Mouse (Mus musculus) megakaryocyte progenitor cell, adult 5-6 weeks (primary cell): Measurements from ENCODE around the gene Tcea3. TPM values are rescaled to one million over a fixed set of nuclear protein-coding genes. Genes with fewer than 3 reads are reported as not detected.
A peak's percentile ranks its signal among the peaks of the same experiment; 100 is the strongest.

Experiments used
- ATAC-seq: replicated peaks from 2 replicates; pipeline ENCODE4 v1.8.0; 2016; ENCODE audit warnings: mild to moderate bottlenecking, moderate TSS enrichment, inconsistent platforms; ENCODE audit not compliant: poor library complexity
- total RNA-seq, 2 experiments: library from RNA; stranded (forward) in 1 of 2; stranded (reverse) in 1 of 2; fragments of 157-497, 149-512 nt in 1 of 2; fragments of 200-1000 nt in 1 of 2; gene quantifications; 2 replicates each; pipeline versions ENCODE4 v1.2.3 to v1.2.4; 2015 to 2017

Gene Tcea3
- total RNA-seq (2015) (0.10 TPM in 1 of 2 replicates, not detected in the other), total RNA-seq (2017) (0.33 and 0.41 TPM in 2 replicates)

DNA sequence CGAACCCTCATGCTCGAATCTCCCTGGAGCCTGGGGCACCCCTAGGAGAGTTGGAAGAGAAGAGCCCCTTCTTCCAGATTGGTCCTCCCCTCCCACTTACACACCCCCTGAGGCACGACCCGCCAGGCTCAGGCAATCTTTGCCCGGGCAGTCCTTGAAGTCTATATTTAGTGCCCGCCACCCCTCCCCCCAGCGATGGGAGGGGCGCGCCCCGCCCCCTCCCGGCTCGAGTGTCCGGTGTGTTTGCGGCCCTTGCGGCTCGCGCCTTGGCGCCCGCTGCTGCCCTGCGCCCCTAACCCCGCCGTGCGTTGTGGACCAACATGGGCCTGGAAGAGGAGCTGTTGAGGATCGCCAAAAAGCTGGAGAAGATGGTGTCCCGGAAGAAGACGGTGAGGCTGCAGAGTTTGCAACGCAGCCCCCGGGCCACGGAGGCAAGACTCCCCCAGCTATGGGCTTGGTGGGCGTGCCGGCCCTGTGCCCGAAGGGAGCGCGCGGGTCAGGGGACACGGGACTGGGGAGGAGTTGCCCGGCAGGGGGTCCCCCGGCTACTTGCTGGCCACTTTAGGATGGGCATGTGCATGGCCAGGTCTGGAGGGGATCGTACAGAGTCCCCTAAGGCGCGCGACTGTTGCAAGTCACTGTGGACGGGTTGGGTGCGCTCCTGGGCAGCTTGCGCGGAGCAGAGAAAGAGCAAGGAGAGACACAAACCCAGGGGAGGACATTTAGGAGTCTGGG, at the start of gene Tcea3:
Gene Tcea3 (plus strand): TSS at position 1 of the 735 bp plus-strand sequence.
- ATAC-seq: no peak

DNA sequence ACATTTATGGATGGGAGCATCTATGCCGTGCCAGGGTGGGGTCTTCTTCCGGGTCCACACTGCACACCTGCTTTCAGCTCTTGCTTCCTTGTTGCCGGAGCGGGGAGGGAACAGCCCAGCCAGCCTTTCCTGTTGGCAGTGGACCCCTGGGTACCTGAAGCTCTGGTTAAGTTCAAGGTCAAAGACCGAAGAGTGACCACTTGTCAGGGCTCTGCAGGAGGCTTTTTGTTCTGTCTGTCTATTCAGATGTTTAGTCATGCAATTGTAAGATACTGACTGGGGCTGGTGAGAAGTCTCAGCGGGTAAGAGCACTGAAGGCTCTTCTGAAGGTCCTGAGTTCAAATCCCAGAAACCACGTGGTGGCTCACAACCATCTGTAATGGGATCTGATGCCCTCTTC, 48.7 kb upstream of the Tcea3 start:
- no peak for ATAC-seq

DNA sequence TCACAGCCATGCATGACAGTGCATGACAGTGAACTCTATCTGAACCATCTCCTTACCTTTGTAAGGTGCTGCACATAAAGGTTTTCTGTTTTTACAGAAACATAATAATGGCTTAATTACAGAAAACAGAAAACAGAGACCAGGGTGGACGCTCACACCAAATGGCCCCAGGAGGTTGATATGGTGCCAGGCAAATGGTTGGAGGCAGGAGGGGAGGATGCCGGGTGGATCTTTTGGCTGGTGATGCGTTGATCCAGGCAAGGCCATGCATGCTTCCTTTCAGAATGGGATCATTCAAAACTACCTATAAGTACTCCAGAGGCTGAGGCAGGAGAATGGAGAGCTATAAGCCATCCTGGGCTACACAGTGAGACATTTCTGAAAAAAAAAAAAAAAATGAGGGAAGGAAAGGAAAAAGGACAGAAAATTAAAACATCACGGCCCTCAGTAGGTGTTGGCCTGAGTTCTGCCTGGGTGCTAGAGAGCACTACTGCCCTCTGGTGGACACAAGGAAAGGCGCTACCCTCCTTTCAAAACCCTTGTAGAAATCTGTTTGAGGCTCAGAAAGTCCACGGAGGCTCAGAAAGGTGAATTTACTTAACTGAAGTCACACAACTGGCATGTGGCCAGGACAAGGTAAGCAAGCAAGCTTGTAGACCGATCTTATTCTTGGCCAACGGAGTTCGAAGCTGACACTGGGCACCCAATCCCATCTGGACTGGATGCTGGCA, 47.8 kb upstream of the Tcea3 start:
- ATAC-seq: peak; percentile 91

DNA sequence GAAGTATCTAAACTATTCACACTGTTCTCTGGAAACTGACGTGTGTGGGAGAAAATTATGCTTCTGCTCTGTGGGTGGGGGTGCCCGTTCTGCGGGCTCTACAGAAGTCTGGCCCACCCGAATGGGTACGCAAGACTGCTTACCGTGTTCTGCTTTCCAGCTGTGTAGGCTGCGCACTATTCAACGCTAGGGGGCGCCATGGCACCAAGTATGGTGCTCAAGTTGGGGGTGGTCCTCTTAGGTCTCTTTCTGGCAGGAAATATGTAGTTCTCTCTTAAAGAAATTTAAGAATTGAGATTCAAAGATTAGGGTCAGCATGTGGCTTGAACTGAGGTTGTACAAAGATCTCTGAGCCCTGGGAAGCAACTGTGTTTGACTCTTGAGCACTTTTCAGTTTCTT, 45.0 kb upstream of the Tcea3 start:
- ATAC-seq: peak; percentile 44

DNA sequence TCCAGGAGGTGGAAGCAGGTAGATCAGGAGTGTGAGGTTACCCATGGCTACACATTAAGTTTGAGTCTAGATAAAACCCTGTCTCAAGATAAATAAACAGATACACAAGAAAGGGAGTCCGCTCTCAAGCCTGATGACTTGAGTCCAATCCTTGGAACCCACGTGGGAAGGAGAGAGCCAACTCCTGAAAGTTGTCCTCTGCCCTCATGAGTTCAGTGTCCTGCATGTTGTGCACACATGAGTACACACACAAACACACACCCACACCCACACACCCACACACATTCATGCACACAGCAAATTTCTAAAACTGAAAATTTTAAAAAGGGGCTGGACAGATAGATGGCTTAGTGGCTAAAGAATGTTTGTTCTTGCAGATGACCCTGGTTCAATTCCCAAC, 42.8 kb upstream of the Tcea3 start:
- ATAC-seq: no peak

DNA sequence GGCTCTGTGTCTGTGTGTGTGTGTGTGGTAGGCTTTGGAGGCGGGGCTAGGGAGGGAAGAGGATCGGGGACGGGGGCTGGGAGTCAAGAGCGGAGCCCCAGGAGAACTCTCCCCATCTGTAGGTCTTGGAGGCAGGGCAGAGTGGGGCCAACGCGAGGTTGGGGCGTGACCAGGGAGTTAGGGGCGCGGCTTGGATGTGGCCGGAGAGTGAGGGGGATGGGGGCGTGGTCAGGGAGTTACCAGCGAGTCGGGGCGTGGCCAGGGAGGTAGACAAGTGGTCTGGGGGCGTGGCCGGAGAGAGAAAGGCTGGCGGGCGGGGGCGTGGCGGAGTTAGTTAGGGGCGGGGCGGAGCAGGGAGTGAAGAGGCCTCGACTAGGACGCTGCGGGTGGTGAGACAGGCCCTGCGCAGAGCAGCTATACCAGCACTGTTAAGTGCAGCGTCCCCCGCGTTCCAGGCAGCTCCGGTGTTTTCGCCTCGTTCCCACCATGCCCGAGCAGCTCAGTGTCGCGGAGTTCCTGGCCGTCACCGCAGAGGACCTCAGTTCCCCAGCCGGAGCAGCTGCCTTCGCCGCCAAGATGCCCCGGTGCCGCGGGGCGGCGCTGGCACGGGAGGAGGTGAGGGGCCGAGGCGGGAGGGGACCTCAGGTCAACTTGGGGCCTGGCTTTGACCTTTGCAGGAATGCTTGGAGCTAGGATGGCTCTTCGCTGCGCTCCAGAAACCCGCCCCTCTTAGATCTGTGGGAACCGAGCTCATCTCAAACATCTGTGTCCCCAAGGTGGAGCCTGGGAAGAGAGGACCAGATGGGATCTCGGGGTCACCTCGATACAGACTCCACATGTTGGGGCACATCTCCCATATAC, 41.3 kb upstream of the Tcea3 start, which contains the start of gene Asap3:
Gene Asap3 (plus strand): TSS at position 333 of the 861 bp plus-strand sequence.
- ATAC-seq: peak; percentile 95

DNA sequence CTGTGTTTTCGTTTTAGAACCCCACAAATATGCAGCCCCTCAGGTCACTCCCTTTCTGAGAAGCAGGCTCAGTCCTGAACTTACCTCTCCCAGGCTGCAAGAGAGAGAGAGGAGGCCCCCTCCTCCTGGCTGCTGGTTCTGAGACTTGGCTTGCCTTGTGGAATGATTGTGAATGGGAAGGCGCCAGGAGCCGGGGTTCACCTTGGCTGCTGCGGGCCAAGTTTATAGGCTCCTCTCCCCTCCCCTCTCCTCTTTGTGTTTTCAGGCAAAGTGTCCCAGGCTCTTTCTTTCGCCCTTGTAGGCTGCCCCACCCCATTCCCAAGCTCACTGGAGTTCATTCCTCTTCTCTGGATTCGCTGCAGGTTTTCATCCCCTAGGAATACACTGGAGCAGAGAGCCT, 40.6 kb upstream of the Tcea3 start:
- no peak for ATAC-seq

DNA sequence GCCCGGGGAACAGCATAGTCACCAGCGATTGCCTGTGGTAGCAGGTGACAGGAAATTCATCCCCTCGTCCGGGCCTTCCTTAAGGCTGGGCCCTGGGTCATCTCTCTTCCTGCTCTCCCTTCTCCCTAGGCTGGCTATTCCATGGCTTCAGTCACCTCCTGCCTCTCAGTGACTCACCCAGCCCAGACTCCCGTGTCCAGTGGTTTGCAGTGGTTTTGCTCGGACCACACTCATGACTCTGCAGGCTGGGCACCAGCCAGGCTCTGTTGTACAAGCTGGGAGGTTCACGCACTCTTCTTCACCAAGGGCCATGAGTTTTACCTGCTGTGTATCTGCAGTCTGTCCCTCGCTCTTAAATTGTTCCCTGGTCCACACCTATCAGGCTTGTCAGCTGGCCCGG, 36.6 kb upstream of the Tcea3 start:
- ATAC-seq: no peak

DNA sequence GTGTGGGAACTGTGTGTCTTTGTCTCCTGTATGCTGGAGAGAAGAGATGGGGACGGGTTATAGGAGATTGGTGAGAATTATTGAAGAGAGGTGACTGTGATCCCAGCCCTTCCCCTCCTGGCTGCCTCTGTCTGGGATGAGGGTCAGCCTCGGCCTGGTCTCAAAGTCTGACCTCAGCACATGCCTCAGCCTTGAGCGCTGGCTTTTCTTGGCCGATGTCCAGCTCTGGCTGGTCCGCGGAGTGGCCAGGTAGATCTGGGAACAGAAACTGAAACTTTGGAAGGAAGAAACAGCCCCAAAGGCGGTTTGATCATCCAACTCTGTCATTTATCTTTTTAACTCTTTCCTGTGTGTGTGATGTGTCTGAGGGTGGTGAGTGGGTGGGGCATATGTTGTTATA, 33.9 kb upstream of the Tcea3 start:
- no peak for ATAC-seq

DNA sequence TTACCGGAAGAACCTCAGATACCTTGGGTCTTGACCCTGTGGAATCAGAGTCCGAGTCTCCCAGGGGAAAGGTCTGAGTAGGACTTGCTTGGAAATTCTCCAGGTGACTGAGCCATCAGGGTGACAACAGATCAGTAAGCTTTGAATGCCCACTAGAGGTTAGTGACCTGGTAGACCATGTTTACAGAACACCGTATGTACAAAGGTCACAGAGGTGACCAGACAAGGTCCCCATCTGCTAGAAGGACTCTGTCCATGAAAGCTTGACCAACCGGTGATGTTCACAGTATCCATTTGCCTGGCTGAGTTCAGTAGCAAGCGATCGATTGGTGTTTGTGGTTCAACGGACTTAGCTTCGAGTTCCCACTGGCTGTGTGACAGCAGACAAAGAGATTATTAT, 32.7 kb upstream of the Tcea3 start:
- ATAC-seq: no peak

DNA sequence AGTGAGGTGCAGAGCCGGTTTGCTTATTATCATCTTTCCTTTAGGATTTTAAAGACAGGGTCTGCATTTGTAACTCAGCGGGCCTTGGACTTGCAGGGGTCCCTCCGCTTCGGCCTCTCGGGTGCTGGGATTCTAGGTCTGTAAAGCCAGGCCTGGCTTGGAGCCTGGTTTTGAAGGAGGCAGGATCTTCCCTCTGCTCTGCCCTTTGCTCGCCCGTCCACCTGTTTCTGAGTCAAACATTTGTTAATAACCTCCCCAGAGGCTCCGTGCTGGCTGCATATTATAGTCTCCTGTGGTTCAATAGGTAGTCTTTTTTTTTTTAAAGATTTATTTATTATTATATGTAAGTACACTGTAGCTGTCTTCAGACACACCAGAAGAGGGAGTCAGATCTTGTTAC, 32.0 kb upstream of the Tcea3 start:
- ATAC-seq: no peak

DNA sequence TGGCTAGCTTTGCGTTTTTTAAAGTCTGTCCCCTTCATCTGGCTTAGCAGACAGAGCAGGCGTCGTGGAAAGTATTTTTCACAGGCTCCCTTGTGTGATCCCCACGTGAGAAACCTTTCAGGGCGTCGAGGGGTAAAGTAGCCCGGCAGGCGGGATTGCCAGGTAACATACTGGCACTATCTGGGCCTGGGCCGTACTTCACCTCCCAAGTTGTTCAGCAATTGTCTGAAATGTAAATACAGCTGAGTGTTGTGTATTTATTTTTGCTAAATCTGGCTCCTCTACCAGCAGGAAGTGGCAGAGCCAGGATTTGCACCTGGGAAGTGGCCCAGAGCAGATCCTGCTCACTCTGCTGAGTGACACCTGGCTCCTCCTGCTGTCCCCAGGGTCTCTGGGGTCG, 30.5 kb upstream of the Tcea3 start:
- ATAC-seq: no peak

DNA sequence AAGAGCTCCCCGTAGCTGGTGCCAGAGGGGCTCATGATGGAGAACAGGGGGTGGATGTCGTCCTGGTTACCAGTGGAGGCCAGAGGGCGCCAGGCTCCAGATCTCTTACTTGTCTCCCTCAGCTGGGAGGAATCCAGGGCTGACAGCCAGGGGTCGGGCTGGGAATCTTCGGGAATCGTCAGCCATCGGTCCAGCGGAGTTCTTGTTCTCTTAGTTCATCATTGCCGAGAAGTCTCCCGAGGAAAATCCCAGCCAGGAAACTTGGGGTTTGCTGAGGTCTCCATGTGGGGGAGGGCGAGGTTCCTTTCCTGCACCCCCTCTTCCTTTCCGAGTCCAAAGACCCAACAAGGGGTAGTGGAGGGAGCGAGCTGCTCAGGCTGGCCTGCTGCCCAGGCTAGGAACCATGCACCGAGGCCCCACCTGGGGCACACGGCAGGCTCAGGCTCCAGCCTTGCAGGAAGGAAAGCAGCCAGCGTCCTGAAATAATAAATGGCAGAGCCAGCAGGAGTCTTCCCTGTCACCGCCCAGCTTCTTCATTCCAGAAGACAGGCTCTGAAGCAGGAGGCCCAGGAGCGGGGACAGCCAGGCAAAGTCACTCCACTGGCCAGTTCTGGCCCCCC, 28.8 kb upstream of the Tcea3 start:
- ATAC-seq: no peak

DNA sequence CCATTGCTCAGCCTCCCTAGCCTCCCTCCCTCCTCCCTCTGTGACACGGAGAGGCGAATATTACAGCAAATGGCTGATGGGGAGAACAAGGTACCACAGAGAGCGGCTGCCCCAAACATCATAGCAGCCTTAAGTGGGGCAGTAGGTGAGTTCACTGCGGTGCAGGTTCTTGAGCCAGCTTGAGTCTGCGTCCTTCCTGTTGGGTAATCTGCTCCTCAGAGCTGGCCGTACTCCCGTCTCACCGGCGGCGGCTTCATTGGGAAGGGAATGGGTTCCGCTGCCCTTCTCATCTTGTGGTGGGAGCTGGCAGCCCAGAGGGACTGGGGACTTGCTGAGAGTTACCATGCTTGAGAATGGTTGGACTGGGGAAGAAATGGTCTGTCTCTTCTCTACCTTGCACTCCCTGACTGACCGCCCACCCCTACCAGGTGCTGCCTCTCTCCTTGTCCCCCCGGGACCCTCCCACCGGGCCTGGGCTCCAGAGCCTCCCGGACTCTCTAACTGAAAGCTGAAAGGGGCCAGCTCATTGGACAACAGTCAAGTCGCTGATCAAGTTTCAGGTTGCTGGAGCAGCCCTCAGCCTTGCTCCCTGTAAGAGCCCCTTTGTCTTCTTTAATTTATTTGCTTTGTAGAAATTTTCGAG, 27.3 kb upstream of the Tcea3 start:
- ATAC-seq: no peak

DNA sequence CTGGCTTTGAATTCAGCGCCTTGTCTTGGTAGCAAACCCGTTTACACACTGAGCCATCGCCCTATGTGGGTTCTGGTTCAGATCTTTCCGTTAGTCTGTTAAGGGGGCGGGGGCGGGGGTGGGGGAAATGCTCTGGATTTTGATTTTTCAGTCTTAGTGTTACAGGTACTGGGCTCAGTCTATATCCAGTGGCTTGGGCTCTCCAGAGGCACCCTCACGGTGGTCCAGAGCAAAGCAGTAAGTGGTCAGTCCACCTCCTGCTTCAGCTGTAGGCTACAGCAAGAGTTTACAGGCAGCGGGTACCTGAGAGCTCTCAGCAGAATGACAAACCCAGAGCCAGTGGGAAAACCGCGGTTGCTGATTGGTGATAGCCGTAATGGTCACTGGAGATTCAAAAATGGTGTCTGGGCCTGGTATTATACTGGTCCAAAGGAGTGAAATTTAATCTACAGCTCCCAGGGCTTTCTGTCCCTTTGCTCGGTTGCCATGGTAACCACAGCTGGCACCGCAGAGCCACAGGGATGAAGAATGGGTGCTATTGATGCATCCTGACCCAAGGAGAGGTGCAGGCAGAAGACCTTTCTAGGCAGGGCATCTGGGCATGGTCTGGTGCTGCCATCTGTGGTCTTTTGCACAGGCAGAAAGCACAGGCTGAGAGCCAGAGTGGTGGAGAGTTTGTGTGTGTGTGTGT, 23.8 kb upstream of the Tcea3 start:
- ATAC-seq: no peak

DNA sequence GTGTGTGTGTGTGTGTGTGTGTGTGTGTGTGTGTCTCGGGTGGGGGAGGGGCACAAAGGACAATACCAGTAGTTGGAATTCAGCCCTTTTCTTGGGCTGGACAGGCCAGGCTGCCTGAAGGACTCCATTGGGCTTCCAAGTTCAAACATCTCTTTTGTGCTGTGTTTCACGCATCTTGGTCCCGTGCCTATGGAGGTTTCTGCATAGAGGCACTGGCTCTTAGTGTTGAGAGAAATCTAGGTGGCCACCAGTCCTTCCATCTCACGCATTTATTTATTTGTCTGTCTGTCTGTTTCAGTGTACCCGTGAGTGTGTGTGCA, 23.3 kb upstream of the Tcea3 start:
- ATAC-seq: no peak

DNA sequence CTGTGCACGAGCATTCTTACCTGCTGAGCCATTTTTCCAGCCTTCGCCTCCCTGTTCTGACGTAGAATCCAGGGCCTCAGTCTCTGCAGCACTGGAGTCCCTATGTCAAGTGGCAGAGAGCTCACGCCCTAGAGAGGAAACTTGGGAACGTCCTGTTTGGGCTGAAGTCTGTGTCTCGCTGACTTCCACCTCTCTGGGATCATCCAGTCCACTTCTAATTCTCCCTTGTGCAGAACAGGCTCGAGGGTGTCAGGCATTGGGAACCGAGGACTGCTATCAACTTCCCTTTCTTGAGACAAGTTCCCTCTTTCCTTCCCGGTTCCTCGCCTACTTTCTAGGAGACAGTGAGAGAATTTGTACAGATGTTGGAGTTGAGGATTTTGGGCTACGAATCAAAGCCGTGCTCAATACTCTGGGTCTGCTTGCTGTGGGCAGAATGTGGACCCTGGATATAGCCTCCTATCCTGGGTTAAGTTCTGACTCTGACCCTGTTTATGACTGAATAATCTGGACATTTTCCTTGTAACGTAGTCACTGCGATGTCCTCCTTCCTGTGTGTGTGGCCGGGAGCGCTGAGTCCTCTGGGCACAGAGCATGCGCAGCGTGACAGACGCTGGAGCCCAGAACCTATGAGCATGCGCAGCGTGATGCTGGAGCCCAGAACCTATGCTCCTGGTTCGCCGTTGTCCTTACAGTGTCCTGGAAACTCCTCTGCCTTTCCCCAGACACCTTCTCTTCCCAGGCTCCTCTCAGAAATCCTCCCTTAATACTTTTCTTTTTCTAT, 22.7 kb upstream of the Tcea3 start:
- no peak for ATAC-seq

DNA sequence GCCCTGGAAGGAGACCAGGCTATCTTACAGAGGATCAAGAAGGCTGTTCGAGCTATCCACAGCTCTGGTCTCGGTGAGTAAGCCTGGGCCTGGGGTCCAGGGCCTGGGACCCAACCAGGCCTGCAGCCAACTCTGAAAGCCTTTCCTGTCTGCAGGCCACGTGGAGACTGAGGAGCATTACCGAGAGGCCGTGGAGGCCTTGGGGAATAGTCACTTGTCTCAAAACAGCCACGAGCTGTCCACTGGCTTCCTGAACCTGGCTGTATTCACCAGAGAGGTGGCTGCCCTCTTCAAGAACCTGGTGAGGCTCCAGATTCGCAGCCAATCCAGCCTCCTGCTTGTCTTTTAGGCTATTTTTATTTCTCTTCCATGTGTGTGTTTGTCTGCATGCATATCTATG, 20.1 kb upstream of the Tcea3 start:
- no peak for ATAC-seq

DNA sequence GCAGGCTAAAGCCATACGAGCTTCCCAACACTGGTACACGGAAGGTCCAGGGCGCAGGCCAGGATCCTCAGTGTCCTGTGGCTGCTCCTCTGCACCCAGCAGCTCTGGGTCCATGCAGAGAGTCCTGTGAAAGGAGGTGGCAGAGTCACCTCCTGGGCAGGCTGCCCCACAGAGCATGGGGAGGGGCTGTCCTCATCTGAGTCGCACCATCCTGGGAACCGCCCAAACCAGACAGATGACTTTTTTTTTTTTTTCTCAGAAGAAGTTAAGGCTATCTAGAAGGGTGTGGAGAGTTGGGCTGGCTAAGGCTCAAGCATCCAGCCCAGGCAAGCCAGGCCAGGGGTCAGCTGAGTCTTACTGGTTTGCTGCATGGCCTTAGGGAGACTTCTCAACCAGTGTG, 18.9 kb upstream of the Tcea3 start:
- no peak for ATAC-seq
